Mouse (Mus musculus) ES-E14 (cell line): ENCODE results near the gene Map3k5.

Experiments
- MAFK ChIP-seq: IDR thresholded peaks from 2 replicates; pipeline ENCODE4 v1.6.1; 2014; ENCODE audit warnings: mild to moderate bottlenecking, low read depth, low read length, inconsistent platforms; ENCODE audit not compliant: insufficient read depth
- ZC3H11A ChIP-seq: IDR thresholded peaks from 2 replicates; pipeline ENCODE4 v1.6.1; 2012; ENCODE audit warnings: low read depth, mild to moderate bottlenecking, inconsistent platforms, low read length, borderline replicate concordance

DNA sequence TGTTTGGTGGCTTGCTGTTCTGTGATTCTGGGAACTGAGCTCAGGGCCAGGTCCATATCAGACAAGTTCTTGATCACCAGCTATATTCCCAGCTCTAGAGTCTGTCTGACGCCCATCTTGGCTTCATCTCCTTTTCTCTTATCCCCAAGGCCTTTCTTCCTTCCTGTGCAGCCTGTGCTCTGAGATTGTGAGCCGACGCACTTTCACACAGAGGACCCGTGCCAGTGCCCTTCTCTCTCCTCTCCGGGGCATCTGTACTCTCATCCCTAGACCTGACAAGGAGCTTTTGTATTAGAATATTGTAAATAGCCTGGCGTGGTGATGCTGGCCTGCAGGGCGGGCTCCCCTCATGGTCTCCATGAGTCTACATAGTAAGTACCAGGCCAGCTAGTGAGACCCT is 221.1 kb downstream of the Map3k5 start:
- TF ChIP-seq ZC3H11A (no peak), MAFK (no peak)
